Mouse (Mus musculus) liver, embryonic 15.5 days (tissue): ENCODE results near the gene Arhgap44. TPM values are rescaled to one million over a fixed set of nuclear protein-coding genes. Genes with fewer than 3 reads are reported as not detected.
A peak's percentile ranks its signal among the peaks of the same experiment; 100 is the strongest.

ENCODE experiments used
- ATAC-seq: fragments of 200-750 bp; cut with Nextera tagmentation; 2 replicates; pipeline ENCODE4 v1.8.0; 2017; ENCODE audit warnings: moderate number of reproducible peaks, mild to moderate bottlenecking, moderate library complexity; ENCODE audit not compliant: insufficient read depth
- H3K27ac ChIP-seq: fragments of 300-500 bp; sonication (generic); replicated peaks from 2 replicates; pipeline ENCODE4 v1.5.1; 2015; ENCODE audit warnings: mild to moderate bottlenecking, inconsistent platforms
- H3K27me3 ChIP-seq: fragments of 300-500 bp; sonication (generic); 2 replicates; pipeline ENCODE4 v1.6.1; 2015; ENCODE audit warnings: mild to moderate bottlenecking, inconsistent platforms
- H3K36me3 ChIP-seq: fragments of 300-500 bp; sonication (generic); replicated peaks from 2 replicates; pipeline ENCODE4 v1.6.1; 2015; ENCODE audit warnings: moderate library complexity, mild to moderate bottlenecking, inconsistent platforms
- H3K4me1 ChIP-seq: fragments of 300-500 bp; sonication (generic); replicated peaks from 2 replicates; pipeline ENCODE4 v1.6.1; 2015; ENCODE audit warnings: inconsistent platforms
- H3K4me2 ChIP-seq: fragments of 300-500 bp; sonication (generic); 2 replicates; pipeline ENCODE4 v1.6.1; 2015; ENCODE audit warnings: moderate library complexity, mild to moderate bottlenecking, inconsistent platforms
- H3K4me3 ChIP-seq: fragments of 300-500 bp; sonication (generic); replicated peaks from 2 replicates; pipeline ENCODE4 v1.5.1; 2015; ENCODE audit warnings: mild to moderate bottlenecking, inconsistent platforms
- H3K9ac ChIP-seq: fragments of 300-500 bp; sonication (generic); 2 replicates; pipeline ENCODE4 v1.6.1; 2015; ENCODE audit warnings: moderate library complexity, mild to moderate bottlenecking, inconsistent platforms
- H3K9me3 ChIP-seq: fragments of 300-500 bp; sonication (generic); replicated peaks from 2 replicates; pipeline ENCODE4 v1.6.1; 2016; ENCODE audit warnings: inconsistent platforms
- whole genome bisulfite sequencing: fragments of 180-500 bp; shearing (Covaris S2); methylation state at CpG from one replicate; pipeline ENCODE4 v1.1.7; 2015; ENCODE audit warnings: mixed read lengths; ENCODE audit not compliant: insufficient replicate concordance; 5-methylcytosine and 5-hydroxymethylcytosine counted together
- polyA plus RNA-seq: library from polyadenylated mRNA; unstranded; fragments of >200 nt; fragmentation: Nextera tagmentation; extraction: Ambion mirVana; gene quantifications from 2 replicates; pipeline ENCODE4 v1.2.1, GENCODE M21; 2015

Arhgap44 gene
- 0.91 and 1.0 TPM in 2 replicates for polyA plus RNA-seq

GRCm38 (mm10) chr11:65162767-65163120 lies at the start of gene Arhgap44:
Gene Arhgap44 (minus strand): TSS chr11:65162961.
- Histone ChIP-seq H3K9ac (no peak within 1 kb of the TSS; the same call in 1 of the 2 replicates), H3K9me3 (no peaks in the 10 kb centered on the region), H3K27ac (no peak within 1 kb of the TSS), H3K27me3 (peaks cover 31% of the 10 kb centered on the region), H3K4me1 (no peaks in the 10 kb centered on the region), H3K4me2 (peak within 1 kb of the TSS; percentile 64), H3K36me3 (no peaks in the 10 kb centered on the region), H3K4me3 (peak within 1 kb of the TSS; percentile 59)
- no peak for ATAC-seq
- under 1% methylated on average over 27 of the region's 27 CpGs for WGBS

DNA sequence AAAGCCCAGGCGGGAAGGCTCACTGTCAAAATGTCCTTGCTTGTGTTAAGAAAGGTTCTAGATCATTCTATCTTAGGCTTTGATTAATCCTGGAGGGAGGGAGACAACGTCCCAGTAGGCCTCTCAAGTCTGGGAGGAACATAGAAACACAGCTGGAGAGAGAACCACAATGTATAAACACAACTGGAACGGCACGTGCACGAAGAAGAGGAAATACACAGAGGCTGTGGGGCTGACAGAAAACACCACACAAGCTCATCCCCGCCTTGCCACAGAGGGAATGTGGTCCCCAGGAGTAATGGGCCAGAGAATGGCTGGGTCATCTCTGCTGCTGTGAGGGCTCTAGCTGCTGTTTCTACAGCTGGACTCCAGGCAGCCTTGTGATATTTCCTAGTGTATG lies 48.9 kb upstream of the Arhgap44 start:
- Histone ChIP-seq H3K4me2 (no peak overlapping the region), H3K4me1 (no peaks in the 10 kb centered on the region), H3K36me3 (no peaks in the 10 kb centered on the region), H3K27me3 (no peaks in the 10 kb centered on the region), H3K9me3 (no peaks in the 10 kb centered on the region), H3K9ac (no peak overlapping the region), H3K27ac (no peak overlapping the region), H3K4me3 (no peak overlapping the region)
- 39% methylated on average over 6 of the region's 6 CpGs for WGBS
- no peak for ATAC-seq

DNA sequence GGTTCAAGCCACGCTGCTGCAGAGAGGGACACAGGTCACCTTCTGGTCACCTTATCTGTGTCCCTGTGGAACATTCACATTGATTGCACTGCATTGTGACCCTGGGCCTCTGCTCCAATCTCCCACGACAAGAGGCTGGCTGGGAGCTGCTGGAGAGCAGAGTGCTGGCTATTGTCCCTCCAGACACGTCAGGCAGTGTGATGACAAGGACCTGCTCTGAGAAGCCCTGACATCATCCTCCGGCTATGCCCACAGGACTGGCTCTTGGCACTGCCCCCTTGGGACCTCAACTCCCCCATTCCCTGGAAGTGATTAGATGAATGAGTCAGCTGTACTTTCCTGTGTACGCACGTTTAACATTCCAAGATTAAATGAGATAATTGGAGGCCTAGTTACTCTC lies 46.7 kb upstream of the Arhgap44 start:
- 35% methylated on average over 6 of the region's 6 CpGs for WGBS
- no peaks in the 10 kb centered on the region for H3K9me3 ChIP-seq
- H3K36me3 ChIP-seq = no peaks in the 10 kb centered on the region
- H3K9ac ChIP-seq = no peak overlapping the region
- no peaks in the 10 kb centered on the region for H3K4me1 ChIP-seq
- no peak overlapping the region for H3K4me3 ChIP-seq
- no peak overlapping the region for H3K4me2 ChIP-seq
- no peak for ATAC-seq
- H3K27me3 ChIP-seq = no peaks in the 10 kb centered on the region
- H3K27ac ChIP-seq = no peak overlapping the region

- WGBS = 55% methylated on average over 5 of the region's 5 CpGs
These were observed 42.5 kb upstream of the Arhgap44 start for GRCm38 (mm10) chr11:65205306-65205705.

GRCm38 (mm10) chr11:65204651-65205050 lies 41.9 kb upstream of the Arhgap44 start:
- Histone ChIP-seq H3K9me3 (no peaks in the 10 kb centered on the region), H3K27ac (no peak overlapping the region), H3K36me3 (no peaks in the 10 kb centered on the region), H3K4me3 (no peak overlapping the region), H3K27me3 (no peaks in the 10 kb centered on the region), H3K4me2 (no peak overlapping the region), H3K9ac (no peak overlapping the region), H3K4me1 (no peaks in the 10 kb centered on the region)
- WGBS = 72% methylated on average over 13 of the region's 13 CpGs
- ATAC-seq = no peak

More at GRCm38 (mm10) chr11:65205306-65205705, 42.5 kb upstream of the Arhgap44 start:
- no peak overlapping the region for H3K4me3 ChIP-seq
- H3K27me3 ChIP-seq = no peaks in the 10 kb centered on the region
- H3K4me2 ChIP-seq = no peak overlapping the region
- ATAC-seq = no peak
- no peaks in the 10 kb centered on the region for H3K36me3 ChIP-seq
- no peaks in the 10 kb centered on the region for H3K4me1 ChIP-seq
- H3K9ac ChIP-seq = no peak overlapping the region
- H3K27ac ChIP-seq = no peak overlapping the region
- H3K9me3 ChIP-seq = no peaks in the 10 kb centered on the region

GRCm38 (mm10) chr11:65203020-65203419 lies 40.3 kb upstream of the Arhgap44 start:
- WGBS = 50% methylated on average over 1 of the region's 1 CpGs
- ATAC-seq = no peak

DNA sequence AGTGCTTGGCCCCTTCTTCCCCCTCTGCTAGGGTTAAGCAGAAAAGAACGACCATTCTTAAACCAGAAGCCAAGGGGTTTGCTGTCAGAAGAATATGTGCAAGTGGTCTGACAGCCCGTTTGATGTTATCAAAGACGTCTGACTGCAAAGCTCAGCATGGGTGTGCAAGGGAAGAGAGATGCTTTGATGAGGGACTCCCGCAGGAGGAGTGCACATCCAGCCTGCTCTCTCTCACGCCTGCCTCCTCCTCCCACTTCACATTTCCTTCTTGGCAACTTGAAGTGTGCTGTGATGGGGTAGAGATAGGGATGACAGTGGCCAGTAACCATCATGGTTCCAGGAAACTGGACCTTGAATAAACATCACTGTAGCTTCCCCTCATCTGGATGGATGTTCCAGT lies 39.5 kb upstream of the Arhgap44 start:
- Histone ChIP-seq H3K4me3 (no peak overlapping the region), H3K9me3 (no peaks in the 10 kb centered on the region), H3K27me3 (no peaks in the 10 kb centered on the region), H3K4me1 (no peaks in the 10 kb centered on the region), H3K27ac (no peak overlapping the region), H3K36me3 (no peaks in the 10 kb centered on the region), H3K9ac (no peak overlapping the region), H3K4me2 (no peak overlapping the region)
- no peak for ATAC-seq
- WGBS = 51% methylated on average over 5 of the region's 5 CpGs

More at GRCm38 (mm10) chr11:65203020-65203419, 40.3 kb upstream of the Arhgap44 start:
- no peaks in the 10 kb centered on the region for H3K4me1 ChIP-seq
- no peak overlapping the region for H3K27ac ChIP-seq
- no peak overlapping the region for H3K9ac ChIP-seq
- H3K9me3 ChIP-seq = no peaks in the 10 kb centered on the region
- H3K27me3 ChIP-seq = no peaks in the 10 kb centered on the region
- H3K36me3 ChIP-seq = no peaks in the 10 kb centered on the region
- no peak overlapping the region for H3K4me3 ChIP-seq
- no peak overlapping the region for H3K4me2 ChIP-seq

DNA sequence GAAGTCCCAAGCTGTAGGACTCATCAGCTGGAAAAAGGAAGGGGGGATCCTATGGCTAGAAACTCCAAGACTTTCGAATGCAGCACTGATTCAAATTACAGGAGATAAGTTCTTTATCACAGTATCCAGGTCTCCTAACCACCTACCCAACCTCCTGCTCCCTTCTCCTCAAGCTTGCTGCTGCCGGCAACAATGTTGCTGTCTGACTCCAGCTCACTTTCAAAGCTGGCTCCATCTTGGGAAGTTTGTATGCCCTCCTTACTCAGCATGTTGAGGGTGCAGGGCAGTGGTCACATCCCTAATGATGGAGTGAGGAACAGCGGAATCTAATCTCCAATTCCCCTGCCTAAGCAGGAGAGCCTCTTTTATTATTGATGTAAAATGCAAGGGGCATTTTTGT lies 35.3 kb upstream of the Arhgap44 start:
- H3K36me3 ChIP-seq = no peaks in the 10 kb centered on the region
- no peaks in the 10 kb centered on the region for H3K9me3 ChIP-seq
- no peak overlapping the region for H3K4me3 ChIP-seq
- no peak overlapping the region for H3K27ac ChIP-seq
- no peak overlapping the region for H3K4me2 ChIP-seq
- 54% methylated on average over 3 of the region's 3 CpGs for WGBS
- ATAC-seq = no peak
- H3K4me1 ChIP-seq = no peaks in the 10 kb centered on the region
- H3K27me3 ChIP-seq = no peaks in the 10 kb centered on the region
- no peak overlapping the region for H3K9ac ChIP-seq

DNA sequence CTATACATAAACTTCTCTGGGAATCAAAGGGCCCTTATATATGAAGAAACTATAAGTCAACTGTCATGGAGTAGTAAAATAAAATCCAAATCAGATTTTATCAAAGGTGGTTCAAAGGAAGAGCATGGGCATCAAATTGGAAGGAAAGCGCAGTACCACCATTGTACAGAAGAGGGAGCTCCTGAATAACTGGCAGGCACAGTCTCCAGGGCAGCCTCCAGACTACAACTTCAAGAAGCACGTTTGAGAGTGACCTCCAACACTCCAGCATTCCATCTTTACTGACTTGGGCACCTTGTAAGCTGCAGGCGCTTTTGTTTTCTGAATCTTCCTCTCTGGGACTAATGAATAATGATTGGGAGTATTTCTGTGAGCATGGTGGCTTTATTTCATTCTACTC lies 34.5 kb upstream of the Arhgap44 start:
- WGBS = 1% methylated on average over 3 of the region's 3 CpGs
- H3K4me2 ChIP-seq = no peak overlapping the region
- no peak overlapping the region for H3K9ac ChIP-seq
- H3K9me3 ChIP-seq = no peaks in the 10 kb centered on the region
- H3K4me3 ChIP-seq = no peak overlapping the region
- no peak for ATAC-seq
- no peaks in the 10 kb centered on the region for H3K27me3 ChIP-seq
- H3K36me3 ChIP-seq = no peaks in the 10 kb centered on the region
- H3K4me1 ChIP-seq = no peaks in the 10 kb centered on the region
- no peak overlapping the region for H3K27ac ChIP-seq

- H3K9me3 ChIP-seq = no peaks in the 10 kb centered on the region
- ATAC-seq = no peak
- no peak overlapping the region for H3K9ac ChIP-seq
- no peaks in the 10 kb centered on the region for H3K4me1 ChIP-seq
- H3K27ac ChIP-seq = no peak overlapping the region
- H3K27me3 ChIP-seq = no peaks in the 10 kb centered on the region
- H3K4me2 ChIP-seq = no peak overlapping the region
- WGBS = 66% methylated on average over 12 of the region's 12 CpGs
- no peak overlapping the region for H3K4me3 ChIP-seq
- H3K36me3 ChIP-seq = no peaks in the 10 kb centered on the region
These were observed 24.2 kb upstream of the Arhgap44 start for GRCm38 (mm10) chr11:65186974-65187373.

GRCm38 (mm10) chr11:65185114-65185513 lies 22.4 kb upstream of the Arhgap44 start:
- H3K36me3 ChIP-seq = no peaks in the 10 kb centered on the region
- H3K4me1 ChIP-seq = no peaks in the 10 kb centered on the region
- no peaks in the 10 kb centered on the region for H3K27me3 ChIP-seq
- no peak overlapping the region for H3K4me3 ChIP-seq
- H3K9ac ChIP-seq = no peak overlapping the region
- ATAC-seq = no peak
- no peak overlapping the region for H3K4me2 ChIP-seq
- WGBS = 64% methylated on average over 1 of the region's 1 CpGs
- H3K27ac ChIP-seq = no peak overlapping the region
- H3K9me3 ChIP-seq = no peaks in the 10 kb centered on the region

DNA sequence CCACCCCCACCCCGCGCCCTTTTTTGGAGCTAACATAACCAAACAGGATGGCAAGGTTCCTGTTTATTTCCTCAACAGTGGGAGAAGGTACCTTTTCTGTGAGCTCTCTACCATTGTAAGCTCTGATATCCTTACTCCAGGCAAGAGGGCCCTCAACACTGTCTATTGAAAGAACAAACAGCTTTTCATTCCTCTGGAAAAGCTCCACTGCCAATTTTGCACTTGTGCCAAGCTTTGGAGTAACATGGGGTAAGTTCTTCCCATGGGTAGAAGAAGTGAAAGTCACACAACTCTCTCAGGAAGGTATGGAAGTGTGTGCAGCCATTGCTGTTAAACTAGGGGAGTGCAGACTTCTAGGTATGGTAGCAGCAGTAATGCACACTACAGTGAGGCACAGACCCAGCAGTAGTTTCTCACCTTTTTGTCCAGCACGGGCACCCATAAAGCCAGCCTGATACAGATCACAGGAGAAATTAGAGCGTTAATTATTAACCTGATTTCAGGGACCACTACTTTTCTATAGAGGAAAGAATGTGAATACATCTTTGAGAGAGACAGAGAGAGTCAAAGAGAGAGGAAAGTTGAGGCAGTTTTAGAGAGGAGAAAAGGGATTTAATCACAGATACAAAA lies 7.5 kb upstream of the Arhgap44 start:
- no peak overlapping the region for H3K27ac ChIP-seq
- no peak overlapping the region for H3K4me3 ChIP-seq
- no peak overlapping the region for H3K9ac ChIP-seq
- no peaks in the 10 kb centered on the region for H3K4me1 ChIP-seq
- 0 out of 2 replicates have a peak, but pooled peaks cover 4% of the 10 kb centered on the region for H3K27me3 ChIP-seq
- no peaks in the 10 kb centered on the region for H3K36me3 ChIP-seq
- no peaks in the 10 kb centered on the region for H3K9me3 ChIP-seq
- H3K4me2 ChIP-seq = no peak overlapping the region
- no peak for ATAC-seq
- 61% methylated on average over 4 of the region's 4 CpGs for WGBS
